Mouse (Mus musculus) layer of hippocampus, postnatal 14 days (tissue): ENCODE data around the gene Smarcd2. TPM values are rescaled to one million over a fixed set of nuclear protein-coding genes. Genes with fewer than 3 reads are reported as not detected.
"Not testable (repeated sequence)": the region's sequence is repeated elsewhere in the genome, so short reads cannot be mapped to it uniquely, and the experiment has no call there.

Source experiments
- DNase-seq, 2 experiments: peaks; one replicate each; pipeline ENCODE4 v3.0.0; 2021 to 2022; ENCODE audit warnings: low spot score in 2 of 2, mixed read lengths in 1 of 2
- total RNA-seq, 2 experiments: library from RNA; stranded (reverse); gene quantifications; 2 replicates each; pipeline ENCODE4 v1.2.3; 2021

Gene Smarcd2
- total RNA-seq, 2 experiments from 2014 or later = 23.8 to 24.0 TPM

DNA sequence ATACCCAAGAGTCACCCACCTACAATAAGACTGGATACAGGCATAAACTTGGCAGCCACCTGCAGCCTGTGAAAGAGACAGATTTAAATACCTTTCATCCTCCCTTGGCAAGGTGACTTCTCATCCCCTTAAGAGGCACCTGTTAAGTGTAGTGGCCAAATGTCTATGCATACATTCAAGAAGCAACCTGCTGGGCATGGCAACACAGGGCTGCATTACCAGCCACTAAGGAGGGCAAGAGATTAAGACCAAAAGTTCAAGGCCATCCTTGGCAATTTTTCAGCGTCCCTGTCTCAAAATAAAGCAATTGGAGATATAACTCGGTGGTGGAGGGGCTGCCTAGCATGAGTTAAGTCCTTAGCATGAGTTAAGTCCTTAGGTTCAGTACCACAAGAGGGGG, 18.0 kb downstream of the Smarcd2 start:
- DNase-seq = no peak

DNA sequence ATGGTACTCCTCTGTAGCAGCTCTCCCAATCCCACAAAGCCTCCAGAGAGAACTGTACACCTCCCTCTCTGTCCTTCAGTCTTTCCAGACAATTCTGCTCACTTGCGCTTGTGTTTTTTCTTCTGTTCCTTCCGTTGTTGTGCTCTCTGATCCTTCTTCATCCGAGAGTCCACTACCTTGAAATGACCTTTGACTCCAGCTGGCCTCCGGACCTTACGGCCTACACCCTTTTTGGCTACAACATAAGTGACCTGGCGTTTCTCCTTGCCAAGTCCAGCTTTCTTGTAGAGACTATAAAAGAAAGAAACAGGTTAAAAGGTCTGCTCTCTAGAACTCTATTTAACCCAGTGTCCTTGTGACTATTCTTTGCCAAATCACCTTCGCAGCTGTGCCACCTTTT, 23.4 kb downstream of the Smarcd2 start:
- DNase-seq = no peak

DNA sequence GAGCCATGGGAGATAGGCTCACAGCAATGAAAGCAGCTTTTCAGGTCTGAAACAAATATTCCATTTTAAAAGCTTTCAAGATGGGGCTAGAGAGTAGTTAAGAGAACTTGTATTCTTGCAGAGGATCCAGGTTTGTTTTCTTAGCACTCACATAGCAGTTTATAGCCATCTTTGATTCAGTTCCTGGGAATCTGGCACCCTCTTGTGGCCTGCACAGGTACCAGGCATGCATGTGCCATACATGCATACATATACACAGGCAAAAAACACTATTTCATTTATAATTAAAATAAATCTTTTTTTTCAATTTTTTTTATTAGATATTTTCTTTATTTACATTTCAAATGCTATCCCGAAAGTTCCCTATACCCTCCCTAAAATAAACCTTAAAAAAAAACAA, 25.9 kb downstream of the Smarcd2 start:
- DNase-seq = no peak

DNA sequence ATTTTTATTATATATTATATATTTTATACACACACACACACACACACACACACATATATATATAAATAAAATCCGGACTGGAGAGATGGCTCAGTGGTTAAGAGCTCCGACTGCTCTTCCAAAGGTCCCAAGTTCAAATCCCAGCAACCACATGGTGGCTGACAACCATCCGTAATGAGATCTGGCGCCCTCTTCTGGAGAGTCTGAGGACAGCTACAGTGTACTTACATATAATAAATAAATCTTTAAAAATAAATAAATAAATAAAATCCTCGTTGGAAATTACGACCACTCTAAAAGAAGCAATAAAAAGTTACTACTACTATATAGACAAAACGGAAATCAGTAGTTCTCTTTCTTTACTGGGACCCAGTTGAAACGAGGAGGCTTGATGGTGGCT, 38.8 kb downstream of the Smarcd2 start:
- not testable (repeated sequence) for DNase-seq

DNA sequence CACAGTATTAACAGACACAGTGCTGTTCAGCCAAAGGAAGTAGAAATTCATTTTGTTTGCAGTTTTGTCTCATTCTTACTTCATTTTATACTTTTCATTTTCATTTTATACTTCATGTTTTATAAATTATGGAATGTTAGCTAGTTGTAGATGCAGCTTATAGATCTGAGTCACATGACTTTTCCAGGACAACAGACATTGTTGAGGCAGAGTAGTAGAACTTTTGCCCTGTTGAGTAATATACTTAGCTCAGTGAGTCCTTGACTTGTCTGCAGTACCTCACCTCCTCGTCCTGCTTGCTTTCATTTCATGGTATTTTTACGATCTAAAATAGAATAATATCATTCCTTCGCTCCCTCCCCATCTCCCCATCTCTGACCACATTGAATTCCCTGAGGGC, 52.2 kb downstream of the Smarcd2 start:
- DNase-seq = no peak

DNA sequence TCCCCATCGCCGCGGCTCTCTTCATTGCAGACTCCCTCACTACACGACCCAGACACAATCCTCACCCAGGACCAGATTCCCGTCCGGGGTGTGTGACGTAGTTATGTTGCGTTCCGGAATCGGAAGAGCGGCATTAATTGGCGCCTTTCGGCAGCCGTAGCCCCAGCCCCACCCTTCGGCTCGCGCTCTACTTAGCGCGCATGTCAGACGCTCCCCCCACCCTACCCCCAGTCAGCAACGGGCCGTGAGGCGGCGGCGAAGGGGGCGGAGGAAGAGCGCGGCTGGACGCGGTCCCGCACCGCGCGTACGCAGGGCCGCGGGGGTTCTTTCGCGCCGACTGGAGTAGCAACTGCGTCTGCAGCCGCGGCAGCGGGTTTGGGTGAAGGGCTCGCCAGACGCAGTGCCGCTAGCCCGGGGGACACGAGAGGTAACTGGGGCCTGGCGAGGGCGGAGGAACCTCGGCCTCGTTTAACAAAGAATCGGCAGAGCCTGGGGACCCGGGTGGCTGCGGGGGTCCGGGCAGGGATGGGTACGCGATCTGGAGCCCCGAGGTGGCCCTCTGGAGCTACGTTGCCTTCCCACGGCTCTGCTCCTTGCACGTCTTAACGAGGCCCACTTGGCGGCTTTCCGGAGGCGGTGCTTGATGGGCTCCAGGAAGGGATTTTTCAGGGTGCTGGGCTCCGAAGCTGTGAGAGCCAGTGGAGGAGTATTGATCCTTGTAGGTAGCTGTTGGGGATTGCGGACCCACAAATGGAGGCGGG, 55.9 kb downstream of the Smarcd2 start, which contains the start of gene Ddx42:
Gene Ddx42, plus strand, starts transcription at position 197 of the 761 bp plus-strand sequence.
- peak; percentile 90 to 96 for DNase-seq

DNA sequence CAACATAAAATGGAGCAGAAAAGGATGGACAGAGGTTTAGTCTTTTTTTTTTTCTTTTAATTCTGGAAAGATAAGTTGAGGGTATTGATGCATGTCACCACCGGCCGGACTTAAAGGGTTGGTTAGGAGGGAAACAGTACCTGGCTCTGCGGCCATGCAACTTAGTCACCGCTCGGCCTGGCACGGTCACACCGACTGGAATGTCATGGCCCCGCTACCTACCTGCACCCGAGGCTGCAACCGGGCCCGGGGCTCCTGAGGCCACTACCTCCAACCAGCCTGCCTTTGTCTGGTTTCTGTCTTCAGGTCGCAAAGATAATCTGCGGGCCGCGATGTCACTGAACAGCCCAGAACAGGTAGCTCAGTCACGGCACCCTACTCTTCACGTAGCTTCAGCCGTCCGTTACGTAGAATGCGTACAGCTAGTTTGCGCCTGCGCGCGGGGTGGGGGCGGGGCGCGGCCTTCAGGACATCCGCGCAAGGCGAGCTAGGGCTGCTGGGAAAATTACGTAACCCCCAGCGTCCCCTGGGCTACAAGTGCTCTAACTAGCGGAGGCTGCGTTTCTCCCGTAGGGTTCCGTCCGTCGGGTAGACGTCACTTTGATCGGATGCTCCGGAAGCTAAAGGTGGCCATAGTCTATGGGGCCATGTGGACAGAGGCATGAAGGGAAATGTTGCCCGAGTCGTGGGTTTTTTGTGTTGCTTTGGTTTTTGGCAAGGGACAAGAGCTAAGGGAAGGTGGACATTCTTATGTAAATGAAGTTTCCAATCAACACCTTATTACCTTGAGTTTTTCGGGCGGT, 56.6 kb downstream of the Smarcd2 start, which contains the start of gene Ccdc47:
Gene Ccdc47, minus strand, starts transcription at position 418 of the 803 bp plus-strand sequence.
- peak; percentile 93 to 99 for DNase-seq

DNA sequence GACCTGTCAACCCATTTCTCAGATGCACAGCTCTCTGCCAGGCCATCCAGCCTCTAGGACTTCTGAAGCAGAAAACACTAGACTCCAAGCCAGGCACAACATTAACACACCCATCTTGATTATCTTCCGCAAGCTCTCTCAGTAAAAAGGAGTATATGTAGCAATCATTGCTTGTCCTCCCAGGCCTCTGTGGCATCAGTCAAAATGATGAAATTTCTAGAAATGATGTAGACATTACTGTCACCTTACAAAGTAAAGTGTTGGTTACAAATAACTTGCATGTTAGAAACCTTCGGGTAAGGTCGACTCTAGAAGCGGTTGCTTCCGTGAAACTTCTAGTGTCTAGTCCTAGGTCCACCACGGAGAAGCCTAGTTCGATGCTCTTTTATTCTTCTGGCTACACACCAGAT, 57.3 kb downstream of the Smarcd2 start:
- DNase-seq = no peak

DNA sequence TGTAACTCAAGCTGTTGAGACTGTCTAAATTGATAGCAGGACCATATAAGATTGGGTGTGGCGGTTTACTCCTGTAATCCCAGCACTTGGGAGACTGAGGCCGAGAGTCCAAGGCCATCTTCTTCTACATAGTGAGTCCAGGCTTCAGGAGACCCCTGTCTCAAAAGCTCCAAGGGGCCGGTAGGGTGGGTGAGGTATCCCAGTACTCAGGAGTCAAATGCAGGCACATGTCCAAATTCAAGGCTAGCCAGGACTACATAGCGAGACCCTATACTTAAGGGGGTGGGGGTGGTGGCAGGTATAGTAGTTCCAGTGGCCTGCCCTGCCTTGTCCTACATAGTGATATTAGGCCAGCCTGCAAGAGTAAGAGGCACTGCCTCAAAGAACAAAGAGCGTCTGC, 57.9 kb downstream of the Smarcd2 start:
- no peak for DNase-seq

Other genes with a start within 250 kb of the Smarcd2 start
- 100 to 1,000 TPM; 159 to 180 TPM for gene Dcaf7, start 236.1 kb downstream of the Smarcd2 start, total RNA-seq
- 10 to 100 TPM; 17.3 to 18.1 TPM for gene Taco1, start 206.9 kb downstream of the Smarcd2 start, total RNA-seq
- 10 to 100 TPM; 25.5 to 29.3 TPM for gene Map3k3, start 188.4 kb downstream of the Smarcd2 start, total RNA-seq
- not detected for gene Gm10840, start 112.1 kb downstream of the Smarcd2 start, total RNA-seq
- 100 to 1,000 TPM; 139 to 142 TPM for gene Limd2, start 112.1 kb downstream of the Smarcd2 start, total RNA-seq
- 10 to 100 TPM; 28.7 to 34.2 TPM for gene Strada, start 70.8 kb downstream of the Smarcd2 start, total RNA-seq
- gene Ccdc47, start 56.6 kb downstream of the Smarcd2 start, total RNA-seq = 10 to 100 TPM; 94.8 to 96.3 TPM
- gene Ddx42, start 56.0 kb downstream of the Smarcd2 start, total RNA-seq = 10 to 100 TPM; 67.4 to 67.8 TPM
- gene Ftsj3, start 16.9 kb downstream of the Smarcd2 start, total RNA-seq = 10 to 100 TPM; 31.0 to 36.6 TPM
- gene Psmc5, start 16.8 kb downstream of the Smarcd2 start, total RNA-seq = 100 to 1,000 TPM; 137 to 141 TPM
- under 1 TPM; 0.21 to 0.29 TPM for gene Tcam1, start 3.7 kb upstream of the Smarcd2 start, total RNA-seq
- not detected for gene Gh, start 28.9 kb upstream of the Smarcd2 start, total RNA-seq
- gene Cd79b, start 41.8 kb upstream of the Smarcd2 start, total RNA-seq = under 1 TPM; 0.43 to 0.67 TPM
- not detected for gene Scn4a, start 80.3 kb upstream of the Smarcd2 start, total RNA-seq
- under 1 TPM in 1 of 2 experiments, not detected in 1; 0.74 TPM for gene Prr29, start 92.5 kb upstream of the Smarcd2 start, total RNA-seq
- 1 to 10 TPM; 4.5 to 5.9 TPM for gene Icam2, start 115.1 kb upstream of the Smarcd2 start, total RNA-seq
- gene Ern1, start 214.9 kb upstream of the Smarcd2 start, total RNA-seq = 10 to 100 TPM in 1 of 2 experiments, 1 to 10 TPM in 1; 9.2 to 10.2 TPM